Mouse (Mus musculus) large intestine, adult 2 months (tissue): ENCODE results near the gene Serpina3a. TPM values are rescaled to one million over a fixed set of nuclear protein-coding genes. Genes with fewer than 3 reads are reported as not detected.
"Not testable (repeated sequence)": the region's sequence is repeated elsewhere in the genome, so short reads cannot be mapped to it uniquely, and the experiment has no call there.

Source experiments
- DNase-seq: peaks from one replicate; pipeline ENCODE4 v3.0.0-alpha.2; 2012; ENCODE audit warnings: low read depth, low spot score
- WGBS: fragments of 180-500 bp; shearing (Covaris S2); methylation state at CpG from one replicate; pipeline ENCODE4 v1.1.7; 2018; 5-methylcytosine and 5-hydroxymethylcytosine counted together
- polyA plus RNA-seq: library from polyadenylated mRNA; depleted of rRNA; stranded (reverse); fragments of >200 nt; gene quantifications from 2 replicates; pipeline ENCODE4 v1.2.3, GENCODE M21; 2012; rRNA removed

Serpina3a gene
- polyA plus RNA-seq, result not detected in 2 replicates

GRCm38 (mm10) chr12:104112333-104112732 is at the start of gene Serpina3a:
Gene Serpina3a (plus strand): TSS chr12:104112724.
- not testable (repeated sequence) for DNase-seq
- WGBS, result 88% methylated on average over 11 of the region's 11 CpGs

- no peak for DNase-seq
- WGBS, result 39% methylated on average over 4 of the region's 4 CpGs
These were observed 48.0 kb upstream of the Serpina3a start for GRCm38 (mm10) chr12:104064532-104064931.

- 71% methylated on average over 4 of the region's 4 CpGs for WGBS
These were observed 47.5 kb upstream of the Serpina3a start for GRCm38 (mm10) chr12:104064996-104065395.

GRCm38 (mm10) chr12:104066241-104066640 is 46.3 kb upstream of the Serpina3a start:
- WGBS, result 16% methylated on average over 8 of the region's 8 CpGs
- DNase-seq, result peak; percentile 28

More at GRCm38 (mm10) chr12:104064996-104065395, 47.5 kb upstream of the Serpina3a start:
- DNase-seq, result no peak

- DNase-seq, result no peak
- 20% methylated on average over 4 of the region's 4 CpGs for WGBS
These were observed 45.0 kb upstream of the Serpina3a start for GRCm38 (mm10) chr12:104067549-104067948.

GRCm38 (mm10) chr12:104069620-104070019 is 42.9 kb upstream of the Serpina3a start:
- 2% methylated on average over 2 of the region's 2 CpGs for WGBS
- DNase-seq, result peak; percentile 21

GRCm38 (mm10) chr12:104071708-104072107 is 40.8 kb upstream of the Serpina3a start:
- no peak for DNase-seq
- 7% methylated on average over 1 of the region's 1 CpGs for WGBS

- WGBS, result 58% methylated on average over 5 of the region's 5 CpGs
- DNase-seq, result no peak
These were observed 40.2 kb upstream of the Serpina3a start for GRCm38 (mm10) chr12:104072286-104072685.

GRCm38 (mm10) chr12:104090119-104090518 is 22.4 kb upstream of the Serpina3a start:
- 72% methylated on average over 2 of the region's 2 CpGs for whole genome bisulfite sequencing
- DNase-seq, result no peak

- WGBS, result 92% methylated on average over 1 of the region's 1 CpGs
- DNase-seq, result no peak
These were observed 21.2 kb upstream of the Serpina3a start for GRCm38 (mm10) chr12:104091303-104091702.

GRCm38 (mm10) chr12:104100768-104101167 is 11.8 kb upstream of the Serpina3a start, which contains the start of gene Serpina5:
Gene Serpina5 (plus strand): TSS chr12:104101113.
- WGBS, result 78% methylated on average over 6 of the region's 6 CpGs
- no peak for DNase-seq

- no peak for DNase-seq
These were observed 6.7 kb upstream of the Serpina3a start for GRCm38 (mm10) chr12:104105847-104106246.

- no peak for DNase-seq
These were observed 5.6 kb upstream of the Serpina3a start for GRCm38 (mm10) chr12:104106919-104107318.

- WGBS, result 63% methylated on average over 2 of the region's 2 CpGs
- no peak for DNase-seq
These were observed 4.0 kb upstream of the Serpina3a start for GRCm38 (mm10) chr12:104108507-104108906.

- no peak for DNase-seq
- 26% methylated on average over 3 of the region's 3 CpGs for WGBS
These were observed 2.5 kb downstream of the Serpina3a start for GRCm38 (mm10) chr12:104114921-104115579.

- no peak for DNase-seq
- WGBS, result 69% methylated on average over 1 of the region's 1 CpGs
These were observed 10.6 kb downstream of the Serpina3a start for GRCm38 (mm10) chr12:104123097-104123496.

GRCm38 (mm10) chr12:104123996-104124395 is 11.5 kb downstream of the Serpina3a start:
- 65% methylated on average over 2 of the region's 2 CpGs for WGBS
- DNase-seq, result no peak

- 76% methylated on average over 5 of the region's 5 CpGs for WGBS
These were observed 12.6 kb downstream of the Serpina3a start for GRCm38 (mm10) chr12:104125021-104125560.

GRCm38 (mm10) chr12:104127696-104128095 is 15.2 kb downstream of the Serpina3a start, which contains the start of gene Serpina3b:
Gene Serpina3b (plus strand): TSS chr12:104127996.
- DNase-seq, result no peak
- 68% methylated on average over 5 of the region's 5 CpGs for WGBS

More at GRCm38 (mm10) chr12:104125021-104125560, 12.6 kb downstream of the Serpina3a start:
- DNase-seq, result no peak

GRCm38 (mm10) chr12:104131041-104131440 is 18.5 kb downstream of the Serpina3a start:
- DNase-seq, result no peak

GRCm38 (mm10) chr12:104138216-104138615 is 25.7 kb downstream of the Serpina3a start:
- WGBS, result 85% methylated on average over 2 of the region's 2 CpGs
- DNase-seq, result no peak
